Mouse (Mus musculus) kidney, embryonic 16.5 days (tissue): ENCODE data around the gene Mep1a. TPM values are rescaled to one million over a fixed set of nuclear protein-coding genes. Genes with fewer than 3 reads are reported as not detected.
A peak's percentile ranks its signal among the peaks of the same experiment; 100 is the strongest.
"Not testable (repeated sequence)": the region's sequence is repeated elsewhere in the genome, so short reads cannot be mapped to it uniquely, and the experiment has no call there.

Experiments used
- ATAC-seq: fragments of 200-750 bp; cut with Nextera tagmentation; 2 replicates; pipeline ENCODE4 v1.8.0; 2017; ENCODE audit warnings: moderate TSS enrichment; ENCODE audit not compliant: low FRiP score, low TSS enrichment
- H3K27ac ChIP-seq: fragments of 300-500 bp; sonication (generic); 2 replicates; pipeline ENCODE4 v1.5.1; 2014; ENCODE audit warnings: low read length
- H3K27me3 ChIP-seq: fragments of 300-500 bp; sonication (generic); 2 replicates; pipeline ENCODE4 v1.6.1; 2014; ENCODE audit warnings: low read length, control low read depth, mixed read lengths; ENCODE audit not compliant: insufficient read depth
- H3K36me3 ChIP-seq: fragments of 300-500 bp; sonication (generic); 2 replicates; pipeline ENCODE4 v1.6.1; 2014; ENCODE audit warnings: low read length, control low read depth, mixed read lengths; ENCODE audit not compliant: insufficient read depth
- H3K4me1 ChIP-seq: fragments of 300-500 bp; sonication (generic); 2 replicates; pipeline ENCODE4 v1.6.1; 2014; ENCODE audit warnings: low read length, control low read depth, mixed read lengths; ENCODE audit not compliant: insufficient read depth
- H3K4me2 ChIP-seq: fragments of 300-500 bp; sonication (generic); replicated peaks from 2 replicates; pipeline ENCODE4 v1.6.1; 2014; ENCODE audit warnings: low read depth, low read length
- H3K4me3 ChIP-seq: fragments of 300-500 bp; sonication (generic); 2 replicates; pipeline ENCODE4 v1.5.1; 2014; ENCODE audit warnings: mild to moderate bottlenecking, low read length
- H3K9ac ChIP-seq: fragments of 300-500 bp; sonication (generic); replicated peaks from 2 replicates; pipeline ENCODE4 v1.6.1; 2014; ENCODE audit warnings: low read length
- H3K9me3 ChIP-seq: fragments of 300-500 bp; sonication (generic); 2 replicates; pipeline ENCODE4 v1.6.1; 2016; ENCODE audit warnings: low read length, control low read depth
- WGBS: fragments of 180-500 bp; shearing (Covaris S2); extraction: QIAGEN DNeasy Blood & Tissue Kit; methylation state at CpG from one replicate; pipeline ENCODE4 v1.1.7; 2014; 5-methylcytosine and 5-hydroxymethylcytosine counted together
- polyA plus RNA-seq: library from polyadenylated mRNA; unstranded; fragments of >200 nt; fragmentation: Nextera tagmentation; extraction: Ambion mirVana; gene quantifications from 2 replicates; pipeline ENCODE4 v1.2.1, GENCODE M21; 2015

Mep1a gene
- polyA plus RNA-seq, 1 experiment from 2014 or later, result 71.3 TPM

DNA sequence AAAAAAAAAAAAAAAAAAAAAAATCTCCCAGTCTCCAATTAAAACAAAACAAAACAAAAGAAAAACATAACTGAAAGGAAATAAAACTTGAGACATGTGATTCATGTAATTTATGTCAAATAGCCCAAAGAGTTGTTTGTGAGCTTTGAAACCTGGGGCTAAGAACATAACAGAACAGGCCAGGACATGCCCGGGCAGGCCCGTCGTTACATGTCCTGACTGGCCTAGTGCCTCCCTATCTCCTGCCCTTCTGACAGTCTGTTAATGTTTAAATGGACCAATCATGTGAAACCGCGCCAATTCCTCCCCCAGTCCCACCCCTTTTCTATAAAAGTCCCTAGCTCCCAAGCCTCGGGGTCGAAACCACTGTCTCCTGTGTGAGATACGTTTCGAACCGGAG lies 12.2 kb downstream of the Mep1a start:
- WGBS, result 89% methylated on average over 6 of the region's 10 CpGs
- H3K4me1 ChIP-seq, H3K9ac ChIP-seq, H3K27ac ChIP-seq, H3K4me3 ChIP-seq, H3K36me3 ChIP-seq, H3K9me3 ChIP-seq, ATAC-seq, H3K27me3 ChIP-seq, H3K4me2 ChIP-seq: not testable (repeated sequence)

- H3K4me3 ChIP-seq, result no peak overlapping the region
- H3K4me1 ChIP-seq, result 0 out of 2 replicates have a peak, but pooled peaks cover 6% of the 10 kb centered on the region
- H3K4me2 ChIP-seq, result no peak overlapping the region
- no peak overlapping the region for H3K27ac ChIP-seq
- no peaks in the 10 kb centered on the region for H3K9me3 ChIP-seq
- WGBS, result 90% methylated on average over 2 of the region's 2 CpGs
- H3K36me3 ChIP-seq, result no peaks in the 10 kb centered on the region
- ATAC-seq, result no peak
- no peaks in the 10 kb centered on the region for H3K27me3 ChIP-seq
- H3K9ac ChIP-seq, result no peak overlapping the region
Observed at GRCm38 (mm10) chr17:43488439-43489151, 14.0 kb downstream of the Mep1a start.

GRCm38 (mm10) chr17:43485982-43486381 lies 16.6 kb downstream of the Mep1a start:
- no peak overlapping the region for H3K4me2 ChIP-seq
- no peak overlapping the region for H3K4me3 ChIP-seq
- WGBS, result 80% methylated on average over 3 of the region's 3 CpGs
- H3K9ac ChIP-seq, result no peak overlapping the region
- no peaks in the 10 kb centered on the region for H3K9me3 ChIP-seq
- 0 out of 2 replicates have a peak, but pooled peaks cover 6% of the 10 kb centered on the region for H3K4me1 ChIP-seq
- no peaks in the 10 kb centered on the region for H3K36me3 ChIP-seq
- H3K27me3 ChIP-seq, result no peaks in the 10 kb centered on the region
- H3K27ac ChIP-seq, result peak overlapping the region; percentile 68
- no peak for ATAC-seq

DNA sequence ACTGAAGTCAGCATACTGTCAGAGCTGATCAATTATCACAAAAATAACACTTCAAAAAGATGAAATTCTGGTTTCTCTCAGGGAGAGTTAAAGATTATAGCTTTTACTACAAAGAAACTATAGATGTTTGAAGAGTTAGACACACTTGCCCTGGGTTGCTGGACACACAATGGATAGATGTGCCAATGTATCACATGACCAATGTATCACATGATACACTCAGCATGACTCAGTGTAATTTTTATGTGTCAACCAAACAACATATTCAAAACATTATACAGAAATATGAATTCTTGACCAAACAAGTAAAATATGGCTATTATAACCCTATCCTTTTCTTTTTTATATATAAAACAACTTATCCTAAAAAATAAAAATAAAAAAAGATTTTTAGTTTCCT lies 25.0 kb downstream of the Mep1a start:
- H3K4me1 ChIP-seq, result no peaks in the 10 kb centered on the region
- H3K4me3 ChIP-seq, result no peak overlapping the region
- H3K9ac ChIP-seq, result no peak overlapping the region
- ATAC-seq, result no peak
- H3K27me3 ChIP-seq, result no peaks in the 10 kb centered on the region
- no peak overlapping the region for H3K27ac ChIP-seq
- no peaks in the 10 kb centered on the region for H3K9me3 ChIP-seq
- no peaks in the 10 kb centered on the region for H3K36me3 ChIP-seq
- H3K4me2 ChIP-seq, result no peak overlapping the region

GRCm38 (mm10) chr17:43474775-43475174 lies 27.8 kb downstream of the Mep1a start:
- ATAC-seq, result no peak
- WGBS, result 83% methylated on average over 16 of the region's 16 CpGs
- H3K4me1 ChIP-seq, result no peaks in the 10 kb centered on the region

DNA sequence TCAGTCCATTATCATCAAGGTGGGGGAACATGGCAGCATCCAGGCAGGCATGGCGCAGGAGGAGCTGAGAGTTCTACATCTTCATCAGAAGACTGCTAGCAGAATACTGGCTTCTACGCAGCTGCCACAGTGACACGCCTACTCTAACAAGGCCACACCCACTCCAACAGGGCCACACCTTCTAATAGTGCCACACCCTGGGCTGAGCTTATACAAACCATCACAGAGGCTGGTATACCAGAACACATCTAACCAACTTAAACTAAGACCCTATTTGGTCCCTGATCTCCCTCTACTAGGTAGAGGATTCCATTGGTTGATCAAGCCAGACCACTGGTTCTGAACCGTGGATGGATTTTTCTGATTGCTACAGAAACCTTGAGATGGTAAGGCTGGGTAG lies 30.1 kb downstream of the Mep1a start:
- no peaks in the 10 kb centered on the region for H3K4me1 ChIP-seq
- no peak overlapping the region for H3K9ac ChIP-seq
- no peak for ATAC-seq
- no peak overlapping the region for H3K4me2 ChIP-seq
- WGBS, result 91% methylated on average over 4 of the region's 4 CpGs
- no peak overlapping the region for H3K4me3 ChIP-seq
- H3K27me3 ChIP-seq, result no peaks in the 10 kb centered on the region
- no peaks in the 10 kb centered on the region for H3K36me3 ChIP-seq
- H3K27ac ChIP-seq, result no peak overlapping the region
- H3K9me3 ChIP-seq, result no peaks in the 10 kb centered on the region

More at GRCm38 (mm10) chr17:43474775-43475174, 27.8 kb downstream of the Mep1a start:
- H3K9ac ChIP-seq, result no peak overlapping the region
- no peaks in the 10 kb centered on the region for H3K9me3 ChIP-seq
- no peaks in the 10 kb centered on the region for H3K36me3 ChIP-seq
- no peaks in the 10 kb centered on the region for H3K27me3 ChIP-seq
- no peak overlapping the region for H3K4me2 ChIP-seq
- no peak overlapping the region for H3K4me3 ChIP-seq
- H3K27ac ChIP-seq, result no peak overlapping the region

- H3K9ac ChIP-seq, result no peak overlapping the region
- WGBS, result 35% methylated on average over 3 of the region's 3 CpGs
- H3K4me2 ChIP-seq, result no peak overlapping the region
- no peaks in the 10 kb centered on the region for H3K4me1 ChIP-seq
- no peaks in the 10 kb centered on the region for H3K27me3 ChIP-seq
- no peak overlapping the region for H3K4me3 ChIP-seq
- no peaks in the 10 kb centered on the region for H3K9me3 ChIP-seq
- no peaks in the 10 kb centered on the region for H3K36me3 ChIP-seq
- ATAC-seq, result no peak
- H3K27ac ChIP-seq, result no peak overlapping the region
Observed at GRCm38 (mm10) chr17:43470039-43470438, 32.6 kb downstream of the Mep1a start.

DNA sequence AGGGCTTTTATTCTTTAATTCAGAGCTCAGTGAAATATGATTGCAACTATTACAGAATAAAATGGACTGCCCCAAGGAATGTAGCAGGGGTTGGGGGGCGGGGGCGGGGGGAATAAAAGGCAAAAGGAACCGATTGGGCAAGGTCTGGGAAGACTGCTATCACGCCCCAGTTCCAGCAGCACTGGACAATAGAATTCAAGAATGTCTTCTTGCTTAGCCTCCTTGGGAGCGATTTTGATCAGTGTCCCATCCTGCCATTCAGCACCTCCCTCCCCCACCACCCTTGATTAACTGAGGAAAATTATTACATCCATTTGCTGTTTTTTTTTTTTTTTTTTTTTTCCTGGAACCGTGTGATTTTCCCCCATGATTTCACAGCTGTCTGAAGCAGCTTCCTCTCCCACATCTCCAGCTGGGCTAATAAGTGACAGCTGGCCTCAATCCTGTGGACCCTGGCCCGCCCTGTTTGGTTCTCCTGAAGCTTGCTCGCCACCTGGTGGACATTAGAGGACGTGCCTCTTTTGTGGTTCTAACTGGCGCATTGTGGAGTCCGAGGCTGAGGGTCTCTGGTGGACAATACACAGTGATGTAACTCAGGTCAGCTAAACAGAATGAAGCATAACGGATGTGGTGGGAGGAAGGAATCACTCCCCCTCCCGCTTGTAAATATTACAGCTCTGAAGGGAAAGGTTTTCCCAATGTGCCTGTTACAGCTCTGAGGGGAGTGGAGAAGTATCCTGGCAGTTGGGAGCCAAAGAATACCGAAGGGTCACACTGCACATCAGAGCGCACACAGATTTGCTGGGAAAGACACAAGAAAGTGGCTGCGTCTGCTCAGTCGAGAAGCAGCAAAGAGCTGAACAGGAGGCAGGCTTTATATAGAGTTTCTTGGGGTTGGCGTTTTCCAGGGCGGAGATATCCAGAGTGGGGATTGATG lies 42.1 kb downstream of the Mep1a start:
- peaks cover 23% of the 10 kb centered on the region for H3K4me1 ChIP-seq
- no peak overlapping the region for H3K4me3 ChIP-seq
- no peaks in the 10 kb centered on the region for H3K36me3 ChIP-seq
- no peak overlapping the region for H3K27ac ChIP-seq
- peak overlapping the region; percentile 14; the same call in 1 of the 2 replicates for H3K4me2 ChIP-seq
- no peaks in the 10 kb centered on the region for H3K27me3 ChIP-seq
- WGBS, result 23% methylated on average over 19 of the region's 19 CpGs
- no peak overlapping the region; the same call in 1 of the 2 replicates for H3K9ac ChIP-seq
- no peaks in the 10 kb centered on the region for H3K9me3 ChIP-seq
- ATAC-seq, result peak; percentile 95

GRCm38 (mm10) chr17:43459737-43460230 lies 42.8 kb downstream of the Mep1a start:
- no peaks in the 10 kb centered on the region for H3K27me3 ChIP-seq
- no peak for ATAC-seq
- H3K4me2 ChIP-seq, result no peak overlapping the region
- WGBS, result 69% methylated on average over 12 of the region's 12 CpGs
- H3K9ac ChIP-seq, result no peak overlapping the region
- no peak overlapping the region for H3K27ac ChIP-seq
- no peak overlapping the region for H3K4me3 ChIP-seq
- H3K36me3 ChIP-seq, result no peaks in the 10 kb centered on the region
- H3K4me1 ChIP-seq, result peaks cover 23% of the 10 kb centered on the region
- H3K9me3 ChIP-seq, result no peaks in the 10 kb centered on the region
